Mouse (Mus musculus) G1E (cell line): Measurements from ENCODE around the gene U90926. TPM values are rescaled to one million over a fixed set of nuclear protein-coding genes. Genes with fewer than 3 reads are reported as not detected.
A peak's percentile ranks its signal among the peaks of the same experiment; 100 is the strongest.

Experiments
- ATAC-seq: 2 replicates; pipeline ENCODE4 v1.8.0; 2016; ENCODE audit warnings: mild to moderate bottlenecking; ENCODE audit not compliant: insufficient number of reproducible peaks, poor library complexity, low FRiP score, severe bottlenecking; ENCODE audit errors: extremely low read depth
- DNase-seq: peaks from one replicate; pipeline ENCODE4 v3.0.0; 2012; ENCODE audit warnings: low spot score
- H3K27me3 ChIP-seq: 2 replicates; pipeline ENCODE4 v1.6.1; 2012; ENCODE audit warnings: mild to moderate bottlenecking, low read length, inconsistent platforms; ENCODE audit not compliant: insufficient read depth
- H3K36me3 ChIP-seq: replicated peaks from 2 replicates; pipeline ENCODE3; 2012; ENCODE audit warnings: mild to moderate bottlenecking, inconsistent platforms
- H3K4me1 ChIP-seq: 2 replicates; pipeline ENCODE4 v1.6.1; 2012; ENCODE audit warnings: low read depth, low read length, inconsistent platforms, mixed read lengths; ENCODE audit not compliant: insufficient read depth
- H3K4me3 ChIP-seq: 2 replicates; pipeline ENCODE4 v1.5.1; 2012; ENCODE audit warnings: low read depth, mild to moderate bottlenecking, inconsistent platforms, low read length, moderate library complexity, mixed read lengths
- H3K9me3 ChIP-seq: replicated peaks from 2 replicates; pipeline ENCODE4 v1.6.1; 2012; ENCODE audit warnings: inconsistent platforms
- CTCF ChIP-seq: IDR thresholded peaks from 2 replicates; pipeline ENCODE4 v1.5.1; 2012; ENCODE audit warnings: low read depth, low read length, inconsistent platforms, mixed read lengths
- GATA1 ChIP-seq: IDR thresholded peaks from 2 replicates; pipeline ENCODE4 v1.6.1; 2012; ENCODE audit warnings: borderline replicate concordance, low read length, inconsistent platforms, mixed read lengths
- GATA2 ChIP-seq: IDR thresholded peaks from 2 replicates; pipeline ENCODE4 v1.6.1; 2012; ENCODE audit warnings: low read depth, low read length, inconsistent platforms, borderline replicate concordance
- POLR2AphosphoS5 ChIP-seq: IDR thresholded peaks from 2 replicates; pipeline ENCODE4 v1.6.1; 2012; ENCODE audit warnings: low read depth, low read length, inconsistent platforms; ENCODE audit not compliant: insufficient replicate concordance
- TAL1 ChIP-seq: conservative IDR thresholded peaks from 2 replicates; pipeline ENCODE4 v1.6.1; 2012; ENCODE audit warnings: low read depth, low read length, inconsistent platforms, mixed read lengths
- polyA plus RNA-seq: library from polyadenylated mRNA; stranded (reverse); fragments of >175 nt; gene quantifications from 2 replicates; pipeline ENCODE4 v1.2.3, GENCODE M21; 2012
- total RNA-seq, 2 experiments: library from RNA; stranded (forward) in 1 of 2; stranded (reverse) in 1 of 2; fragments of 200-1000 nt in 1 of 2; fragments of >200 nt in 1 of 2; fragmentation: Nextera tagmentation in 1 of 2; gene quantifications; 2 replicates each; pipeline ENCODE4 v1.2.3; 2014 to 2017

U90926 gene
- total and polyA plus RNA-seq, 3 experiments: not detected

DNA sequence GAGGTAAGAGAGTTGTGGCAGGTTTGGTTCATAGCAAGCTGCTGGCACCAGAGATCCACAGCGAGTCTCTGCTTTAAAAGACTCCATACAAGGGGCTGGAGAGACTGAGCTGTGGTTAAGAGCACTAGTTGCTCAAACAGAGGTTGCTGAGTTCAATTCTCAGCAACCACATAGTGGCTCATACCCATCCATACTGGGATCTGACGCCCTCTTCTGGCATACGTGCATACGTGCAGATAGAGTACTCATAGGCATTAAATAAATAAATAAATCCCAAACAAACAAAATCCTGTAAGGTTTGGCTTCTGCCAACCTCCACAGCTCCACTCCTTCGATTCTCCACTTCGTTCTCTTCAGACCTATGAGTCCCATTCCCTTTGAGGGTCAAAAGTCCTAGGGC lies 36.8 kb upstream of the U90926 start:
- peaks cover 3% of the 10 kb centered on the region for H3K36me3 ChIP-seq
- peaks cover 25% of the 10 kb centered on the region for H3K27me3 ChIP-seq
- no peak overlapping the region for H3K4me3 ChIP-seq
- ATAC-seq (no peak), DNase-seq (no peak)
- peaks cover 4% of the 10 kb centered on the region; the same call in 1 of the 2 replicates for H3K4me1 ChIP-seq
- H3K9me3 ChIP-seq: no peaks in the 10 kb centered on the region
- no peak for TF ChIP-seq GATA2
- no peak for TF ChIP-seq POLR2AphosphoS5
- TF ChIP-seq CTCF: no peak
- TF ChIP-seq TAL1: no peak
- TF ChIP-seq GATA1: no peak

GRCm38 (mm10) chr5:92248614-92249013 lies 33.4 kb upstream of the U90926 start:
- Histone ChIP-seq H3K4me3 (no peak overlapping the region), H3K4me1 (peaks cover 13% of the 10 kb centered on the region), H3K36me3 (no peaks in the 10 kb centered on the region), H3K9me3 (no peaks in the 10 kb centered on the region), H3K27me3 (peaks cover 26% of the 10 kb centered on the region)
- TF ChIP-seq GATA1 (no peak), TAL1 (no peak), POLR2AphosphoS5 (no peak), GATA2 (no peak), CTCF (no peak)
- ATAC-seq: no peak
- DNase-seq: no peak

GRCm38 (mm10) chr5:92245483-92245882 lies 30.3 kb upstream of the U90926 start:
- DNase-seq (peak; percentile 44), ATAC-seq (peak; percentile 68)
- no peak for TF ChIP-seq GATA1
- TF ChIP-seq CTCF: no peak
- TF ChIP-seq POLR2AphosphoS5: no peak
- no peak for TF ChIP-seq GATA2
- TF ChIP-seq TAL1: no peak
- no peaks in the 10 kb centered on the region for H3K36me3 ChIP-seq
- no peaks in the 10 kb centered on the region for H3K9me3 ChIP-seq
- peaks cover 13% of the 10 kb centered on the region for H3K4me1 ChIP-seq
- no peak overlapping the region for H3K4me3 ChIP-seq
- H3K27me3 ChIP-seq: peaks cover 24% of the 10 kb centered on the region; the same call in 1 of the 2 replicates

- H3K4me1 ChIP-seq: peaks cover 13% of the 10 kb centered on the region
- DNase-seq (no peak), ATAC-seq (no peak)
- H3K36me3 ChIP-seq: no peaks in the 10 kb centered on the region
- no peak overlapping the region for H3K4me3 ChIP-seq
- H3K27me3 ChIP-seq: peaks cover 21% of the 10 kb centered on the region; the same call in 1 of the 2 replicates
- H3K9me3 ChIP-seq: no peaks in the 10 kb centered on the region
- TF ChIP-seq TAL1: no peak
Measured at GRCm38 (mm10) chr5:92244900-92245299, 29.7 kb upstream of the U90926 start.

- no peak for ATAC-seq
- Histone ChIP-seq H3K4me3 (no peak overlapping the region), H3K36me3 (no peaks in the 10 kb centered on the region), H3K9me3 (no peaks in the 10 kb centered on the region), H3K27me3 (peaks cover 6% of the 10 kb centered on the region; the same call in 1 of the 2 replicates), H3K4me1 (peaks cover 16% of the 10 kb centered on the region)
- TF ChIP-seq POLR2AphosphoS5: no peak
- TF ChIP-seq TAL1: no peak
- no peak for TF ChIP-seq GATA1
- TF ChIP-seq GATA2: no peak
- TF ChIP-seq CTCF: no peak
- no peak for DNase-seq
Measured at GRCm38 (mm10) chr5:92240769-92241168, 25.6 kb upstream of the U90926 start.

DNA sequence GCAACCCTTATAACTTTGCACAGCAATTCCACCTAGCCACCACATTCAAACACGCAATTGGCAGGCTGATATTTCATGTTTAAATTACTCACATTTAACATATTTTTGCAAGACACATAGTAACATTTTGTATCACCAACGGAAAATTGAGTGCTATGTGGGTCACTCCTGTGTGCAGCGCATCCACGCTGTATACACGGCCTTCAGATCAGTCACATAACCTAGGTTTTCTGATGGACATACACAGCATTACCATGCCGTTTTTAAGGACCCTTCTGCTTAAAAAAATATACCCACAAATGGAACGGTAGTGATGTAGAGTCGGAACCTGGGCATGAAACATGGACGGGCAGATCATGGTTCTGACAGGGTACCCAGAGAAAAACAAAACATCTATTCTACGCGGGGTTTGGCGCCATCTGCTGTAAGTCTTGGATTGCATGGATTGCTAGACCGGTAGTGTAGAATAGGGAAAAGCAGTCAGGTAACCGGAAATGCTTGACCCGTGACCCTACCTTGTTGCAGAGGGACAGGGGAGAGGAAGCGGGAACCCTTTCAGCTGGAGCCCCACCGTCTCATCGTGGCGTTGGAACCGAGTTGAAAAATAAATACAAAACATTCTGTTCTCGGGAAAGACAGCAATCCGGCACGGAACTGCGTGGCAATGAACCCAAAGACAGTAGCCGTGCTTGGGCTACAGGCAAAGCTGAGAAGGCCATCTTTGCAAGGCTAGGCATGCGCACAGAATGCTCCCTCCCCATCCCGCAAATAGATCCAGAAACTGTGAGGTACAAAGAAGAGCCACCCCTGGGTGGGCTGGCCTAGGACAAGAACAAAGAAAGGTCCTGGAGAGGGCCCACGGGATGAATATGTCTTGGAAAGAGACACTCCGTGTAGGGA lies 24.4 kb upstream of the U90926 start:
- Histone ChIP-seq H3K4me3 (no peak overlapping the region), H3K27me3 (peaks cover 14% of the 10 kb centered on the region; the same call in 1 of the 2 replicates), H3K4me1 (peaks cover 9% of the 10 kb centered on the region), H3K9me3 (no peaks in the 10 kb centered on the region), H3K36me3 (no peaks in the 10 kb centered on the region)
- DNase-seq (peak; percentile 23), ATAC-seq (no peak)
- TF ChIP-seq GATA1 (no peak), CTCF (no peak), GATA2 (no peak), TAL1 (no peak), POLR2AphosphoS5 (no peak)
